Mouse (Mus musculus) lung, postnatal 0 days (tissue): ENCODE data around the gene Fam184b.

Source experiments
- CTCF ChIP-seq: IDR thresholded peaks from 2 replicates; pipeline ENCODE4 v1.5.1; 2016; ENCODE audit warnings: antibody characterized with exemption, mild to moderate bottlenecking
- EP300 ChIP-seq: IDR thresholded peaks from 2 replicates; pipeline ENCODE4 v1.6.1; 2016; ENCODE audit warnings: antibody characterized with exemption, mild to moderate bottlenecking, control low read depth

DNA sequence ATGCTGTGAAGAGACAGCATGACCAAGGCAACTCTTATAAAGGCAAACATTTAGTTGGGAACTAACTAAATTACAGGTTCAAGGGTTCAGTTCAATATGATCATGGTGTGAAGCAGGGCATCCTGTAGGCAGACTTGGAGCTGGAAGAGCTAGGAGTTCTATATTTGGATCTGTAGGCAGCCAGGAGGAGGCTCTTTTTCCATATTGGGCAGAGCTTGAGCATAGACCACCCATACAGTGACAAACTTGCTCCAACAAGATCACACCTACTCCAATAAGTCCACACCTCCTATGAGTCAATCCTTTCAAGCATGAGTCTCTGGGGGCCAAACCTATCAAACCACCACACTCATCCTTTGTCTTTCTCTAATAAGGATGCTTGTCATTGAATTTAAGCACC, 9.9 kb downstream of the Fam184b start:
- no peak for TF ChIP-seq CTCF
- TF ChIP-seq EP300: no peak
